Mouse (Mus musculus) limb, embryonic 11.5 days (tissue): ENCODE results near the gene Smg7. TPM values are rescaled to one million over a fixed set of nuclear protein-coding genes. Genes with fewer than 3 reads are reported as not detected.

Experiments used
- ATAC-seq: fragments of 200-750 bp; cut with Nextera tagmentation; 2 replicates; pipeline ENCODE4 v1.8.0; 2017; ENCODE audit warnings: low read depth; ENCODE audit not compliant: insufficient number of reproducible peaks, low FRiP score, low TSS enrichment
- DNase-seq: peaks from one replicate; pipeline ENCODE4 v3.0.0-alpha.2; 2015; ENCODE audit warnings: low spot score
- H3K27ac ChIP-seq: fragments of 300-500 bp; sonication (generic); replicated peaks from 2 replicates; pipeline ENCODE4 v1.5.1; 2014; ENCODE audit warnings: low read depth, mild to moderate bottlenecking, low read length
- H3K27me3 ChIP-seq: fragments of 300-500 bp; sonication (generic); 2 replicates; pipeline ENCODE4 v1.6.1; 2014; ENCODE audit warnings: mild to moderate bottlenecking, low read length, mixed read lengths; ENCODE audit not compliant: control insufficient read depth, insufficient read depth
- H3K36me3 ChIP-seq: fragments of 300-500 bp; sonication (generic); 2 replicates; pipeline ENCODE4 v1.6.1; 2014; ENCODE audit warnings: mild to moderate bottlenecking, low read length, moderate library complexity, mixed read lengths; ENCODE audit not compliant: control insufficient read depth, insufficient read depth
- H3K4me1 ChIP-seq: fragments of 300-500 bp; sonication (generic); 2 replicates; pipeline ENCODE4 v1.6.1; 2014; ENCODE audit warnings: low read length, mixed read lengths; ENCODE audit not compliant: control insufficient read depth, insufficient read depth
- H3K4me2 ChIP-seq: fragments of 300-500 bp; sonication (generic); 2 replicates; pipeline ENCODE4 v1.6.1; 2014; ENCODE audit warnings: low read depth, mild to moderate bottlenecking, moderate library complexity; ENCODE audit not compliant: severe bottlenecking
- H3K4me3 ChIP-seq: fragments of 300-500 bp; sonication (generic); 2 replicates; pipeline ENCODE4 v1.5.1; 2014; ENCODE audit warnings: low read depth, low read length
- H3K9ac ChIP-seq: fragments of 300-500 bp; sonication (generic); 2 replicates; pipeline ENCODE4 v1.6.1; 2014; ENCODE audit warnings: mild to moderate bottlenecking, low read length
- H3K9me3 ChIP-seq: fragments of 300-500 bp; sonication (generic); 2 replicates; pipeline ENCODE4 v1.6.1; 2016; ENCODE audit warnings: low read length; ENCODE audit not compliant: control insufficient read depth
- WGBS: fragments of 180-500 bp; shearing (Covaris S2); extraction: QIAGEN DNeasy Blood & Tissue Kit; methylation state at CpG from one replicate; pipeline ENCODE4 v1.1.7; 2014; 5-methylcytosine and 5-hydroxymethylcytosine counted together
- polyA plus RNA-seq: library from polyadenylated mRNA; unstranded; fragments of >200 nt; fragmentation: Nextera tagmentation; extraction: Ambion mirVana; gene quantifications from 2 replicates; pipeline ENCODE4 v1.2.1, GENCODE M21; 2014

Smg7 gene
- polyA plus RNA-seq, 1 experiment from 2014 or later = 38.6 TPM

DNA sequence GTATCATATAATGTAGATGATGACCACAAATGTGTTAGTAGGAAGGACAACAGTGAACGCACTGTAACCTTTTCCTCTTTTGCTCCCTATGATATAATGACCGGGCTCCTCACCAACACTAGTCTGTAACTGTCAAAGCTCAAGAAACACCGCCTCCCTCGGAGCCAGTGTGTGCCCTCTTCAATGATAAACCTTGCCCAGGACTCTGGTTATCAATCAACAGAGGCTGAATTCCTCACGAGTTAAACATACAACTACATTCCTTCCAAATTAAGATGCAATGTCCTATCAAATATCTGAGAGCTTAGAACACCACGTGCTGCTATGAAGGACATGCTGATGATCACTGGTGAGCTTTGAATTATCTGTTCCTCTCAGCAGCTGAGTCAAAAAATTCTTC, 32.5 kb downstream of the Smg7 start:
- Histone ChIP-seq H3K36me3 (peaks cover 5% of the 10 kb centered on the region), H3K4me2 (no peak overlapping the region), H3K9me3 (no peaks in the 10 kb centered on the region), H3K27ac (no peak overlapping the region), H3K4me1 (no peaks in the 10 kb centered on the region), H3K27me3 (no peaks in the 10 kb centered on the region), H3K4me3 (no peak overlapping the region), H3K9ac (no peak overlapping the region)
- DNase-seq (no peak), ATAC-seq (no peak)
- WGBS = 93% methylated on average over 6 of the region's 6 CpGs

DNA sequence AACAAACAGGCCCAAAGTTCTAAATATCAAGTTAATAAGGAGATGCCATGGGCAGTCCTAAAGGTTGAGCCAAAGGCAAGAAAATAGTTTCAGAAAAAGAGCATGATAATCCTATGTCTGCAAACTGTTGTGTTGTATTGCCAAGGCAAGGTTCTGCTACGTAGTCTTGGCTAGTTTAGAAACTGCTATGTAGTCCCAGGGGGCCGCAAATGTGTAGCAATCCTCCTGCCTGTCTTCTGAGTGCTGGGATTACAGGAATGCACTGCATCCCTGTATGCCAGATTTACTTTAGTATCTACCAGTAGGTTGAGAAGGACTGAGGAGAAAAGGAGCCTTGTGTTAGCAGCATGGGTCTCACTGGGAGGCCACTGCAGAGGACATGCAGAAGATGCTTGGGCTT, 55.6 kb downstream of the Smg7 start:
- H3K27ac ChIP-seq = no peak overlapping the region
- 100% methylated on average over 2 of the region's 2 CpGs for WGBS
- H3K27me3 ChIP-seq = no peaks in the 10 kb centered on the region
- H3K4me2 ChIP-seq = no peak overlapping the region
- no peak for ATAC-seq
- H3K36me3 ChIP-seq = peaks cover 31% of the 10 kb centered on the region
- H3K4me3 ChIP-seq = no peak overlapping the region
- no peaks in the 10 kb centered on the region for H3K4me1 ChIP-seq
- H3K9me3 ChIP-seq = no peaks in the 10 kb centered on the region
- no peak overlapping the region for H3K9ac ChIP-seq
- DNase-seq = no peak

DNA sequence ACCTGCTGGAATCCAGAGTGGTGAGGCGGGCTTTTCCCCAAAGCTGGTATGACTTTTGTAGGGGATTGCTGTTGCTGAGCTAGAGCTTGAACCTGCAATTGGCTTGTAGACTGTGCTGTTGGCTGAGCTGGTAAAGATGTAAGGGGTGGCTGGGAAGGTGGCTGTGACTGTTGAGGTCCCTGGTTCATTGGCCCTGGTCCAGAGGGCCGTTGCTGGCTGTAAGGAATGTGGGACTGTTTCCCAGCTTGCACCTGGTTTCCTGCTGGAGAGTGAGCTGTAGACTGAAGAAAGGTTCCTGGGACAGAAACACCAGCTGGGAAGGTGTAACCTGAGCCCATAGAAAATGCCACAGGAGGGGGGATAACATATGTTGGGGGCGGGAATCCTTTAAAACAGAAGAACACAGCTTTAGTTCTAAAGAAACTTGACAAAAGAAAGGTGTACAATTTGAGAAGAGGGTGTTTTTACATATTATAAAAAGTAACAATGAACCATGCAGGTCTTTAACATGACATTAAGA, 57.2 kb downstream of the Smg7 start:
- DNase-seq (no peak), ATAC-seq (no peak)
- no peaks in the 10 kb centered on the region for H3K4me1 ChIP-seq
- H3K36me3 ChIP-seq = peaks cover 34% of the 10 kb centered on the region
- H3K4me3 ChIP-seq = no peak overlapping the region
- no peaks in the 10 kb centered on the region for H3K27me3 ChIP-seq
- no peak overlapping the region for H3K4me2 ChIP-seq
- no peak overlapping the region for H3K9ac ChIP-seq
- H3K9me3 ChIP-seq = no peaks in the 10 kb centered on the region
- no peak overlapping the region for H3K27ac ChIP-seq
- WGBS = 76% methylated on average over 3 of the region's 3 CpGs

DNA sequence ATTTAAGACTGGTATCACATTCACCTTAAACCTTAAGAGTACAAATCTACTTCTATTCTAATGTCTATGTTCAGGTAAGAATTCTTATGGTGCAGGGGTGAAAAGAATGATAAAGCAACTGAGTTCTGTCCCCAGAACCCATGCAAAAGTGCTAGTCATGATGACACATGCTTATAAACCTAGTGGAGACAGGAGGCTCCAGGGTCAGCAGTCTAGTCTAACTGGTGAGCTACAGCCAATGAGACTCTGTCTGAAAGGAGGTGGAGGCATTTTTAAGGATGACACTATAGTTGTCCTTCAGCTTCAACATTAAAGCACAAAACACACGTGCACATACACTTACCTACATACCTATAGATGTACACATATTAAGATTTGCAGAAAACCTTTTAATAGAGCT, 57.8 kb downstream of the Smg7 start:
- 92% methylated on average over 1 of the region's 1 CpGs for WGBS
- DNase-seq = no peak

DNA sequence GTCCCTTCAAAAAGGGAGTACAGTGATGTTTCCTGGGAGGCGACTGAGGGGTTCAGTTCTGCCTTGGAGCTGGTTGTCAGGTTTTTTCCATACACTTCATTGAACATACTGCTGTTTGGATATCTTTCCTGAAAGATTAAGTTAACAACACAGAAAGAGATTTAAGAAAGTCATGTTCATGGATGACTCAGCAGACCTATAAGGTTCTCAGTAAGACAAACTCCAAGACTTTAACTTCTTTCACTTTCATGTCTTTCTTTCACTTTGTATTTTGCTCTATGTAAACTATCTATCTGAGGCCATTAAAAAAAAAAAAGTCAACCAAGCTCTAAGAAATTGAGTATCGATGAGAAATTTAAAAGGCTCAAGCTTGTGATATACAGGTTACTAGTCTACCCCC, 61.4 kb downstream of the Smg7 start:
- ATAC-seq = no peak
- 94% methylated on average over 2 of the region's 2 CpGs for WGBS

More for the DNA sequence above, 57.8 kb downstream of the Smg7 start:
- Histone ChIP-seq H3K4me2 (no peak overlapping the region), H3K4me1 (no peaks in the 10 kb centered on the region), H3K27ac (no peak overlapping the region), H3K9me3 (no peaks in the 10 kb centered on the region), H3K27me3 (no peaks in the 10 kb centered on the region), H3K9ac (no peak overlapping the region), H3K36me3 (peaks cover 40% of the 10 kb centered on the region), H3K4me3 (no peak overlapping the region)
- no peak for ATAC-seq

DNA sequence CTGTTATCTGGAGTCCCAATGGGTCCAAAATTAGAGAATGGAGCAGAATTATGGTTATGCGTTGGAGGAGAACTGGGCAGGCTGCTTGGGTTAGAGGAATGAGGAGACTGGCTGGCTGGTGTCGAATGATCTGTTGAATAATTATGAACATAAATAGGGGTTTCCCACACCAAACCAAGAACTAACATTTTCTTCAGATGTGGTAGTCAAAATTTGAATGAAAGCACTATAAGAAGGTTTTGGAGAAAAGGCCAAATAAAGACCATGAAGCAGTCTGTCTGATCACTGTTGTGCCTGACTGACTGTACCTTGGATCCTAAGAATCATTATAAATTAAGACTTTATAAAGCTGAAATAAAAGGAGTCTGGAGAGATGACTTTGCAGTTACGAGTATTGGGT, 62.1 kb downstream of the Smg7 start:
- H3K4me1 ChIP-seq = no peaks in the 10 kb centered on the region
- no peak overlapping the region for H3K9ac ChIP-seq
- no peaks in the 10 kb centered on the region for H3K9me3 ChIP-seq
- no peak overlapping the region for H3K27ac ChIP-seq
- WGBS = 92% methylated on average over 3 of the region's 3 CpGs
- no peaks in the 10 kb centered on the region for H3K27me3 ChIP-seq
- peaks cover 32% of the 10 kb centered on the region for H3K36me3 ChIP-seq
- no peak overlapping the region for H3K4me3 ChIP-seq
- ATAC-seq = no peak
- no peak for DNase-seq
- no peak overlapping the region for H3K4me2 ChIP-seq

More for the DNA sequence above, 61.4 kb downstream of the Smg7 start:
- H3K27ac ChIP-seq = no peak overlapping the region
- no peak overlapping the region for H3K4me2 ChIP-seq
- H3K36me3 ChIP-seq = peaks cover 35% of the 10 kb centered on the region
- no peak overlapping the region for H3K4me3 ChIP-seq
- H3K27me3 ChIP-seq = no peaks in the 10 kb centered on the region
- no peak for DNase-seq
- H3K9me3 ChIP-seq = no peaks in the 10 kb centered on the region
- no peak overlapping the region for H3K9ac ChIP-seq
- H3K4me1 ChIP-seq = no peaks in the 10 kb centered on the region

DNA sequence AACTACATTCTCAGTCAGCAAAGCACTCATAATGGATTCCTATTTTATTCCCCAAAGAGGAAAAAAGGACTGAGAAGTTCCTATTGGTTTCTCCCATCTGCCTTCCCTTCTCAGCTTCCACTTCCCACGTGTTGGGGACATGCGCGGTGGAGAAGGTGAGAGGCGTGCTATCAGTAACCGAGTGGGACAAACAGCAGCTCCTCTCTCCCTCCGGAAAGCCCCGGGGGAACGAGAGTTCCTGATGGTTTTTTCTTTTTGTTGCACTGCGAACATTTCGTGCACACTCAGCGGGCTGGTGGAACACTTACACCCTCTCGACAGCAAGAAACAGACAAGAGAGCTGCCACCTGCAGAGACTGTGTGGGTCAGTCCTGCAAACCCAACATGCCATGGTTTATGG, 63.6 kb downstream of the Smg7 start:
- Histone ChIP-seq H3K9me3 (no peaks in the 10 kb centered on the region), H3K4me3 (no peak overlapping the region), H3K4me2 (no peak overlapping the region), H3K27me3 (no peaks in the 10 kb centered on the region), H3K9ac (no peak overlapping the region), H3K36me3 (peaks cover 25% of the 10 kb centered on the region), H3K27ac (no peak overlapping the region), H3K4me1 (no peaks in the 10 kb centered on the region)
- DNase-seq (no peak), ATAC-seq (no peak)
- 92% methylated on average over 12 of the region's 12 CpGs for WGBS

DNA sequence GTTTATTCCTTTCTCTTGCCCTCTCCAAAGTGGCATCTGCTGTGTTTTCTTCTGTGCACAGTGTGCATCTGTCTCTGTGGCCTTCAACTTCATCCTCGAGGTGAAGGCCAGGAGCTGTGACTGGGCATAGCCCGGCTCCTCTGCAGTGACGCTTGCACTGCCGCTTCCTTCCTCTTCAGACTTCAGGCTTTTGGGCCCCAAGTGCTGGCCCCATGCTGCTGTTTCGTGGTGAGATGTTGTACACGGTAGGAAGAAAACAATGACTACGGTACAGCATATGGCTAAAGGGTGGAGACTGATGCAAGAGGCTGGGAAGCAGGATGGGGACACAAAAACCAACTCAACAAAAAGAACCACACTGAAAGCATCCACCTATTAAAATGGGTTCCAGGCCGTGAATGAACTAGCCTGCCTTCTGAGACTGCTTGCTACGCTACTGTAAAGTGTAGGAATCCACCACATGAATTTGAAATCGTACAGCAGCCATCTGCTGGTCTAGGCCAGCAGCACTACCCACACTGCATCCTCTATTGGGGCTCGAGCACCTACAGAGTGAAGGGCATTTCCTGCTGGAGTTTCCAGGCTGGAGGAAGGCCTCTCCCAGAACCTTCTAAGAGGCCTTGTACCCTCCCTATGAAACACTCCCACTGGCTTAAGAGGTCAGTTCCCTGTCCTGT, 64.3 kb downstream of the Smg7 start:
- no peak overlapping the region for H3K27ac ChIP-seq
- H3K9me3 ChIP-seq = no peaks in the 10 kb centered on the region
- H3K36me3 ChIP-seq = peaks cover 21% of the 10 kb centered on the region
- no peak for DNase-seq
- no peak overlapping the region for H3K4me2 ChIP-seq
- H3K27me3 ChIP-seq = no peaks in the 10 kb centered on the region
- no peak overlapping the region for H3K4me3 ChIP-seq
- H3K9ac ChIP-seq = no peak overlapping the region
- ATAC-seq = no peak
- H3K4me1 ChIP-seq = no peaks in the 10 kb centered on the region
- WGBS = 87% methylated on average over 11 of the region's 11 CpGs

DNA sequence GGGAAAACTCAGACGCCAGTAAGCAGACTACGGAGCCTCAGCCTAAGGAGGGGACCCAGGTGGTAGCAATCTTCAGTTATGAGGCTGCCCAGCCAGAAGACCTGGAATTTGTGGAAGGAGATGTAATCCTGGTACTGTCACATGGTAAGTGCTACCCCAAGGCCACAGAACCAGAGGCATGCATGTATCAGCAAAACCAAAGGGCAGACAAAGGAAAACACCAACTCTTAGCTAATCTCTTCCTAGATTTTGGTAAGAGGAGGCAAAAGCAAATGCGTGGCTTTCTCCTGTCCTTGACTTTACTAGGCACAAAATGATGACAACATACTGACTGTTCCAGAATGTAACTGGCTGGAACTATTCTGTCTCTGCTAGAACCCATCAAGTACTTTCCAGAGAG, 67.4 kb downstream of the Smg7 start:
- no peaks in the 10 kb centered on the region for H3K4me1 ChIP-seq
- no peak overlapping the region for H3K27ac ChIP-seq
- no peak for ATAC-seq
- H3K9ac ChIP-seq = no peak overlapping the region
- H3K27me3 ChIP-seq = no peaks in the 10 kb centered on the region
- DNase-seq = no peak
- 93% methylated on average over 3 of the region's 3 CpGs for WGBS
- no peaks in the 10 kb centered on the region for H3K9me3 ChIP-seq
- no peak overlapping the region for H3K4me2 ChIP-seq
- H3K4me3 ChIP-seq = no peak overlapping the region
- peaks cover 8% of the 10 kb centered on the region; the same call in 1 of the 2 replicates for H3K36me3 ChIP-seq
